Mouse (Mus musculus): ENCODE results near the gene Fam161b. TPM values are rescaled to one million over a fixed set of nuclear protein-coding genes. Genes with fewer than 3 reads are reported as not detected.

The Fam161b gene
- under 1 TPM; 0.07 to 0.90 TPM for polyA plus RNA-seq (2012; fragmentation: generic; extraction: Trizol)

GRCm38 (mm10) chr12:84361555-84362489 is at the start of gene Fam161b, which contains the start of gene Coq6:
Fam161b (minus strand) TSS chr12:84361833.
Coq6 (plus strand) TSS chr12:84361657.

GRCm38 (mm10) chr12:84408819-84409507 is 47.3 kb upstream of the Fam161b start, which contains the start of the genes Entpd5 and Bbof1:
Entpd5 (minus strand) TSS chr12:84409029.
Bbof1 (plus strand) TSS chr12:84409071.

GRCm38 (mm10) chr12:84316721-84317621 is 44.7 kb downstream of the Fam161b start, which contains the start of gene Zfp410:
Zfp410 (plus strand) TSS chr12:84316852.

Other genes starting within 250 kb of the Fam161b start
- gene Dnal1, start 247.5 kb downstream of the Fam161b start, polyA plus RNA-seq (2012; fragmentation: generic; extraction: Trizol): 1 to 10 TPM in 1 of 2 experiments, under 1 TPM in 1; 0.30 to 4.2 TPM
- under 1 TPM; 0.04 to 0.60 TPM for gene Pnma1, start 213.3 kb downstream of the Fam161b start, polyA plus RNA-seq (2012; fragmentation: generic; extraction: Trizol)
- gene Elmsan1, start 143.0 kb downstream of the Fam161b start, polyA plus RNA-seq (2012; fragmentation: generic; extraction: Trizol): 1 to 10 TPM in 1 of 2 experiments, under 1 TPM in 1; 0.90 to 5.3 TPM
- under 1 TPM; 0.14 to 0.72 TPM for gene Ptgr2, start 76.6 kb downstream of the Fam161b start, polyA plus RNA-seq (2012; fragmentation: generic; extraction: Trizol)
- gene Zfp410, start 45.0 kb downstream of the Fam161b start, polyA plus RNA-seq (2012; fragmentation: generic; extraction: Trizol): 10 to 100 TPM in 1 of 2 experiments, 1 to 10 TPM in 1; 4.7 to 17.6 TPM
- 10 to 100 TPM; 27.8 to 35.6 TPM for gene Coq6, start 176 bp downstream of the Fam161b start, polyA plus RNA-seq (2012; fragmentation: generic; extraction: Trizol)
- gene Entpd5, start 47.2 kb upstream of the Fam161b start, polyA plus RNA-seq (2012; fragmentation: generic; extraction: Trizol): 1 to 10 TPM in 1 of 2 experiments, under 1 TPM in 1; 0.91 to 3.7 TPM
- under 1 TPM; 0.02 to 0.41 TPM for gene Bbof1, start 47.2 kb upstream of the Fam161b start, polyA plus RNA-seq (2012; fragmentation: generic; extraction: Trizol)
- gene Rnf113a2, start 55.4 kb upstream of the Fam161b start, polyA plus RNA-seq (2012; fragmentation: generic; extraction: Trizol): 1 to 10 TPM in 1 of 2 experiments, under 1 TPM in 1; 0.15 to 1.2 TPM
- 1 to 10 TPM in 1 of 2 experiments, under 1 TPM in 1; 0.15 to 7.4 TPM for gene Aldh6a1, start 89.2 kb upstream of the Fam161b start, polyA plus RNA-seq (2012; fragmentation: generic; extraction: Trizol)
- gene Lin52, start 89.6 kb upstream of the Fam161b start, polyA plus RNA-seq (2012; fragmentation: generic; extraction: Trizol): 1 to 10 TPM in 1 of 2 experiments, under 1 TPM in 1; 0.30 to 2.5 TPM
- gene Vsx2, start 207.9 kb upstream of the Fam161b start, polyA plus RNA-seq (2012; fragmentation: generic; extraction: Trizol): under 1 TPM in 1 of 2 experiments, not detected in 1; 0.01 TPM